Mouse (Mus musculus): Measurements from ENCODE around the gene Ms4a4c. TPM values are rescaled to one million over a fixed set of nuclear protein-coding genes. Genes with fewer than 3 reads are reported as not detected.
"Not testable (repeated sequence)": the region's sequence is repeated elsewhere in the genome, so short reads cannot be mapped to it uniquely, and the experiment has no call there.

Gene Ms4a4c
- total and polyA plus RNA-seq, 2 experiments from 2014 or later, result not detected

DNA sequence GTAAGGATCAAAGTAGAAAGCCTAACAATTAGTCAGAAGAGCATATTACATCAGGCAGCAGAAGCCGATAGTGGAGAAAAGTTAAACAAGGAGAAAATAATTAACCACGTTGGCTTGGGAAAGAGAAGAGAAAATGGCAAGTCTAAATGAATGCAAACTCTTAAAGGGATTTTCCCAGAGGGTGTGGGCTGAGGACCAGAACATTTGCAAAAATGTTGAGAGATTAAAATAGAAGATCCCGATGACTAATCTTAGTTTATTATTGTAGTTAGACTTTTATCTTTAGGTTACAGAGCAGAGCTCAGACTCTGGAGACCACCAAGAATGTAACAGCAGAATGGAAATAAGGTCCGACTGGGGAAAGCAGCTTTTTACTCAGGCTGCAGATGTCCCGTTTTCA, 61.9 kb downstream of the Ms4a4c start:
- no peak for TF ChIP-seq CTCF (IDR thresholded peaks at IDR 0.05)
- ATAC-seq (ENCODE audit: low FRiP score) (no peak), DNase-seq (ENCODE audit: low spot score) (no peak)
- no peaks in the 10 kb centered on the region for H3K9me3 ChIP-seq (ENCODE audit: low read length)
- no peaks in the 10 kb centered on the region for H3K36me3 ChIP-seq (ENCODE audit: insufficient read depth, low read length)
- 71% methylated on average over 5 of the region's 5 CpGs for WGBS
- no peak overlapping the region for H3K4me3 ChIP-seq (ENCODE audit: low read depth, low read length)
- H3K4me2 ChIP-seq (ENCODE audit: low read depth, low read length, poor library complexity, severe bottlenecking), result no peak overlapping the region
- no peaks in the 10 kb centered on the region for H3K27me3 ChIP-seq (ENCODE audit: insufficient read depth, low read length)
- no peak overlapping the region for H3K27ac ChIP-seq (ENCODE audit: low read depth, low read length)
- no peak overlapping the region for H3K9ac ChIP-seq (replicated peaks; ENCODE audit: low read length, poor library complexity, severe bottlenecking)
- H3K4me1 ChIP-seq (ENCODE audit: insufficient read depth, low read length), result no peaks in the 10 kb centered on the region

DNA sequence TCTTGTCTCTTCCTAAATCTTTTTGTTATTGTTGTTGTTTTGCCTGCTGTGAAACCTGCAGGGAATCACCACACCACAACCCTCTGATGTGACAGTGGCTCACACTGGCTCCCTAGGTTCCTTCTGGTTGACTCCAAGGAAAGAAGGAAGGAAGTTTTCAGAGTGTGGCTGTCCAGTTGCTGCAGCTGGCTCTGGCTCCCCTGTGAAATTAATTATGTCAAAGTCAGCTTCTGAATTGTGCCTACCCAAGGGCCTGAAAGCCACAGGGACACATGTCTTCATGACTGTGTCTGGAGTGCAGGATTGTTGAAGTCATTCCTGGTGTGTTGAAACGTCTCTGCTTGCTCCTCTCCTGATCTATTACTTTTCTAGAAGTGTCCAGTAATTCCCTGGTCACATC, 63.8 kb downstream of the Ms4a4c start:
- H3K4me3 ChIP-seq (ENCODE audit: low read depth, low read length); H3K4me2 ChIP-seq (ENCODE audit: low read depth, low read length, poor library complexity, severe bottlenecking); ATAC-seq (ENCODE audit: low FRiP score); H3K4me1 ChIP-seq (ENCODE audit: insufficient read depth, low read length); H3K36me3 ChIP-seq (ENCODE audit: insufficient read depth, low read length); H3K27me3 ChIP-seq (ENCODE audit: insufficient read depth, low read length); H3K9me3 ChIP-seq (ENCODE audit: low read length); DNase-seq (ENCODE audit: low spot score); H3K27ac ChIP-seq (ENCODE audit: low read depth, low read length); H3K9ac ChIP-seq (replicated peaks; ENCODE audit: low read length, poor library complexity, severe bottlenecking): not testable (repeated sequence)
- 66% methylated on average over 1 of the region's 1 CpGs for WGBS

DNA sequence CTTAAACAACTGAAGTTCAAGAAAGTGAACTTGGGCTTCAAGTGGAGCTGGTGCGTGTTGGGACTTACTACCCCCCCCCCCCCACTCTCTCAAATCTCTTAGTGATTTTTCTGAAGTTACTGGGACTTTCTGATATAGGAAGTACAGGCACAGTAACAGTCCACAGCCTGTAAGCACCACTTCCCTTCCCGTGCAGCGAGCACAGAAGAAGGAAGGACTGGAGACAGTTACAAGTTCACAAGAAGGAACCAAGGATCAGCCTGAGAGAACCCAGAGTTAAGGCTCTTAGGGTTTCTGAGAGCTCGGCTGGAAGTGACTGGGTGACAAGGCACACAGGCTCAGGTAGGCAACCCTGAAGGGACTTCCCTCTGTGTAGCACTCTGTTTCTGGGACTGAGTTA, 64.6 kb downstream of the Ms4a4c start, which contains the start of gene Ms4a6c:
Gene Ms4a6c (plus strand): TSS at position 152 of the 400 bp plus-strand sequence.
- not testable (repeated sequence) for H3K4me2 ChIP-seq (ENCODE audit: low read depth, low read length, poor library complexity, severe bottlenecking); H3K9me3 ChIP-seq (ENCODE audit: low read length); ATAC-seq (ENCODE audit: low FRiP score); H3K9ac ChIP-seq (replicated peaks; ENCODE audit: low read length, poor library complexity, severe bottlenecking); H3K4me3 ChIP-seq (ENCODE audit: low read depth, low read length); DNase-seq (ENCODE audit: low spot score); H3K36me3 ChIP-seq (ENCODE audit: insufficient read depth, low read length); H3K27me3 ChIP-seq (ENCODE audit: insufficient read depth, low read length); H3K27ac ChIP-seq (ENCODE audit: low read depth, low read length); H3K4me1 ChIP-seq (ENCODE audit: insufficient read depth, low read length)
- 88% methylated on average over 4 of the region's 4 CpGs for WGBS

Other genes with a start within 250 kb of the Ms4a4c start
- not detected in 2 replicates for gene 1700025F22Rik, start 239.4 kb upstream of the Ms4a4c start, total RNA-seq (2014; rRNA removed)
- gene 1700025F22Rik, start 239.4 kb upstream of the Ms4a4c start, polyA plus RNA-seq (2015; fragmentation: Nextera tagmentation; extraction: Ambion mirVana), result not detected in 2 replicates
- gene Ms4a13, start 208.0 kb upstream of the Ms4a4c start, total RNA-seq (2014; rRNA removed), result not detected in 2 replicates
- not detected in 2 replicates for gene Ms4a13, start 208.0 kb upstream of the Ms4a4c start, polyA plus RNA-seq (2015; fragmentation: Nextera tagmentation; extraction: Ambion mirVana)
- gene Ms4a12, start 172.3 kb upstream of the Ms4a4c start, total RNA-seq (2014; rRNA removed), result not detected in 2 replicates
- not detected in 2 replicates for gene Ms4a12, start 172.3 kb upstream of the Ms4a4c start, polyA plus RNA-seq (2015; fragmentation: Nextera tagmentation; extraction: Ambion mirVana)
- not detected in 2 replicates for gene Ms4a1, start 138.5 kb upstream of the Ms4a4c start, total RNA-seq (2014; rRNA removed)
- gene Ms4a1, start 138.5 kb upstream of the Ms4a4c start, polyA plus RNA-seq (2015; fragmentation: Nextera tagmentation; extraction: Ambion mirVana), result 0.07 TPM in 1 of 2 replicates, not detected in the other
- not detected in 2 replicates for gene Ms4a5, start 120.9 kb upstream of the Ms4a4c start, total RNA-seq (2014; rRNA removed)
- not detected in 2 replicates for gene Ms4a5, start 120.9 kb upstream of the Ms4a4c start, polyA plus RNA-seq (2015; fragmentation: Nextera tagmentation; extraction: Ambion mirVana)
- 0.11 TPM in 1 of 2 replicates, not detected in the other for gene Ms4a14, start 90.3 kb upstream of the Ms4a4c start, total RNA-seq (2014; rRNA removed)
- gene Ms4a14, start 90.3 kb upstream of the Ms4a4c start, polyA plus RNA-seq (2015; fragmentation: Nextera tagmentation; extraction: Ambion mirVana), result 0.06 TPM in 1 of 2 replicates, not detected in the other
- gene Ms4a7, start 68.6 kb upstream of the Ms4a4c start, total RNA-seq (2014; rRNA removed), result 0.16 and 2.1 TPM in 2 replicates
- gene Ms4a7, start 68.6 kb upstream of the Ms4a4c start, polyA plus RNA-seq (2015; fragmentation: Nextera tagmentation; extraction: Ambion mirVana), result 1.9 and 2.5 TPM in 2 replicates
- 0.22 and 1.3 TPM in 2 replicates for gene Ms4a4a, start 29.2 kb upstream of the Ms4a4c start, total RNA-seq (2014; rRNA removed)
- 1.3 and 1.9 TPM in 2 replicates for gene Ms4a4a, start 29.2 kb upstream of the Ms4a4c start, polyA plus RNA-seq (2015; fragmentation: Nextera tagmentation; extraction: Ambion mirVana)
- gene Ms4a4b, start 38.8 kb downstream of the Ms4a4c start, total RNA-seq (2014; rRNA removed), result not detected in 2 replicates
- not detected in 2 replicates for gene Ms4a4b, start 38.8 kb downstream of the Ms4a4c start, polyA plus RNA-seq (2015; fragmentation: Nextera tagmentation; extraction: Ambion mirVana)
- gene Ms4a6c, start 64.6 kb downstream of the Ms4a4c start, total RNA-seq (2014; rRNA removed), result 2.0 and 4.0 TPM in 2 replicates
- 2.1 and 2.3 TPM in 2 replicates for gene Ms4a6c, start 64.6 kb downstream of the Ms4a4c start, polyA plus RNA-seq (2015; fragmentation: Nextera tagmentation; extraction: Ambion mirVana)
- gene Gm8369, start 81.2 kb downstream of the Ms4a4c start, total RNA-seq (2014; rRNA removed), result not detected in 2 replicates
- not detected in 2 replicates for gene Gm8369, start 81.2 kb downstream of the Ms4a4c start, polyA plus RNA-seq (2015; fragmentation: Nextera tagmentation; extraction: Ambion mirVana)
- gene Ms4a6b, start 111.7 kb downstream of the Ms4a4c start, total RNA-seq (2014; rRNA removed), result 2.7 and 3.0 TPM in 2 replicates
- gene Ms4a6b, start 111.7 kb downstream of the Ms4a4c start, polyA plus RNA-seq (2015; fragmentation: Nextera tagmentation; extraction: Ambion mirVana), result 2.0 TPM in 2 replicates
- gene Ms4a4d, start 132.0 kb downstream of the Ms4a4c start, total RNA-seq (2014; rRNA removed), result not detected in 2 replicates
- not detected in 2 replicates for gene Ms4a4d, start 132.0 kb downstream of the Ms4a4c start, polyA plus RNA-seq (2015; fragmentation: Nextera tagmentation; extraction: Ambion mirVana)
- gene Ms4a6d, start 200.1 kb downstream of the Ms4a4c start, total RNA-seq (2014; rRNA removed), result 1.3 and 2.0 TPM in 2 replicates
- 1.8 and 2.7 TPM in 2 replicates for gene Ms4a6d, start 200.1 kb downstream of the Ms4a4c start, polyA plus RNA-seq (2015; fragmentation: Nextera tagmentation; extraction: Ambion mirVana)
- not detected in 2 replicates for gene Ms4a2, start 218.9 kb downstream of the Ms4a4c start, total RNA-seq (2014; rRNA removed)
- 0.09 and 0.15 TPM in 2 replicates for gene Ms4a2, start 218.9 kb downstream of the Ms4a4c start, polyA plus RNA-seq (2015; fragmentation: Nextera tagmentation; extraction: Ambion mirVana)
- gene Ms4a3, start 236.1 kb downstream of the Ms4a4c start, total RNA-seq (2014; rRNA removed), result not detected in 2 replicates
- not detected in 2 replicates for gene Ms4a3, start 236.1 kb downstream of the Ms4a4c start, polyA plus RNA-seq (2015; fragmentation: Nextera tagmentation; extraction: Ambion mirVana)